Comparison of ENCODE assay signal across 8 mouse cellular contexts in the genomic region with DNA sequence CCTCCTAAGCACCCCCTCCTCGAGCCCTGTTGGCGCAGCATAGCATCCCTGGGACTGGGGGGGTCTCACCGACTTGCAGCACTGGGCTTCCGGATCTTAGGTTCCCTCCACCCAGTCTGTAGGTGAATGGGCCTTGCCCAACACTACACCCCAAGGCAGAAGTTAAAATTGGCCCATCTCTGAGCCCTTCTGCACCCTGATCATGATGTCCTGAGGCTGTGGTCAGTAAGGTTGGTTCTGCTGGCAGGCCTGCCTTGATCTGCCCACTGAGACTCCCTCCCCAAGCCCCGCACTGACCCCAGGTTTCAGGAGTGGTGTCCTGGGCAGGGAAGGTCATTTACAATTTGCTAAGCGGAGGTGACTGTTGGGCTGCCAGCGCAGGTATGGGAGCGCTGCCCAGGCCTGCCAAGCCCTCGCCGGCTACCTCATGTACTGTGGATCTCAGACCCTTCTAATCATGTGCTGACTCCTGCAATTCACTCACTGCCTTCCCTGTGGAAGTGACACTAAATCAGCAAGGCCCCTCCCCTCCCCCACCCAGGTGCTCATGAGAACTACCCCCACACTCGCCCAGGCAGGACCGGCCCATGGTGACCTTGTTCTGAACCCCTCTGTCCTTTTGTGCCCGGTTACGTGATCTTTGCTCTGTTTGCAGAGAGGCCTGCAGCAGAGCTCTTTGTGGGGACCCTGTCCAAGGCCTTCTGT. TPM values are rescaled to one million over a fixed set of nuclear protein-coding genes. Genes with fewer than 3 reads are reported as not detected.
A peak's percentile ranks its signal among the peaks of the same experiment; 100 is the strongest.
DNase-seq lines count a peak whose midpoint lies in the region; ATAC-seq and TF ChIP-seq lines count a peak whose summit lies in the region.

No protein-coding gene starts in this region.

- peak overlapping the region; percentile 94 for H3K27ac ChIP-seq in layer of hippocampus, adult 2 months
- H3K27ac ChIP-seq in embryonic facial prominence, embryonic 12.5 days, result peak overlapping the region; percentile 86
- peak overlapping the region; percentile 38; the same call in 1 of the 2 replicates for H3K27ac ChIP-seq in hindbrain, embryonic 14.5 days
- H3K27ac ChIP-seq in midbrain, embryonic 13.5 days, result peak overlapping the region; percentile 60

- DNase-seq in layer of hippocampus, adult 2 months (ENCODE audit: low spot score in 2 of 2), result no peak
- DNase-seq in layer of hippocampus, adult 18-20 months (ENCODE audit: low spot score in 2 of 2), result no peak
- no peak for DNase-seq in hindbrain, embryonic 14.5 days (ENCODE audit: low spot score)
- no peak for DNase-seq in left cerebral cortex, postnatal 25 days (ENCODE audit: low spot score in 2 of 2)
- DNase-seq in retina, embryonic 14.5 days (ENCODE audit: low spot score), result no peak

- 73% methylated on average over 14 of the region's 14 CpGs for WGBS in embryonic facial prominence, embryonic 12.5 days
- 77% methylated on average over 14 of the region's 14 CpGs for WGBS in hindbrain, embryonic 14.5 days
- 85% methylated on average over 14 of the region's 14 CpGs for WGBS in midbrain, embryonic 13.5 days

- no peaks in the 10 kb centered on the region for H3K27me3 ChIP-seq in embryonic facial prominence, embryonic 12.5 days
- no peaks in the 10 kb centered on the region for H3K27me3 ChIP-seq in hindbrain, embryonic 14.5 days (ENCODE audit: control insufficient read depth, insufficient read depth, low read length)
- 0 out of 2 replicates have a peak, but pooled peaks cover under 1% of the 10 kb centered on the region for H3K27me3 ChIP-seq in midbrain, embryonic 13.5 days

- H3K4me1 ChIP-seq in embryonic facial prominence, embryonic 12.5 days, result peaks cover 31% of the 10 kb centered on the region
- H3K4me1 ChIP-seq in hindbrain, embryonic 14.5 days (replicated peaks; ENCODE audit: control insufficient read depth, insufficient read depth, low read length), result no peaks in the 10 kb centered on the region
- H3K4me1 ChIP-seq in midbrain, embryonic 13.5 days (replicated peaks), result peaks cover 9% of the 10 kb centered on the region

- peaks cover 16% of the 10 kb centered on the region; the same call in 1 of the 2 replicates for H3K36me3 ChIP-seq in embryonic facial prominence, embryonic 12.5 days
- H3K36me3 ChIP-seq in hindbrain, embryonic 14.5 days (replicated peaks; ENCODE audit: control insufficient read depth, insufficient read depth), result peaks cover 49% of the 10 kb centered on the region
- H3K36me3 ChIP-seq in midbrain, embryonic 13.5 days, result peaks cover 66% of the 10 kb centered on the region

- H3K4me2 ChIP-seq in embryonic facial prominence, embryonic 12.5 days (replicated peaks), result no peak overlapping the region
- no peak overlapping the region for H3K4me2 ChIP-seq in hindbrain, embryonic 14.5 days (replicated peaks)
- no peak overlapping the region for H3K4me2 ChIP-seq in midbrain, embryonic 13.5 days (replicated peaks)

- H3K9me3 ChIP-seq in embryonic facial prominence, embryonic 12.5 days, result no peaks in the 10 kb centered on the region
- H3K9me3 ChIP-seq in hindbrain, embryonic 14.5 days (ENCODE audit: control insufficient read depth, low read length), result no peaks in the 10 kb centered on the region
- H3K9me3 ChIP-seq in midbrain, embryonic 13.5 days, result no peaks in the 10 kb centered on the region

- TF ChIP-seq CTCF in layer of hippocampus, adult 2 months (conservative IDR thresholded peaks at IDR 0.05), result no peak

- ATAC-seq in embryonic facial prominence, embryonic 12.5 days (ENCODE audit: insufficient number of reproducible peaks, insufficient read depth, low FRiP score, low TSS enrichment), result no peak; the same call in 1 of the 2 replicates
- ATAC-seq in hindbrain, embryonic 14.5 days (ENCODE audit: low FRiP score), result no peak
- no peak for ATAC-seq in midbrain, embryonic 13.5 days
- no peak for ATAC-seq in megakaryocyte progenitor cell, adult 5-6 weeks (replicated peaks; ENCODE audit: poor library complexity)

- no peak overlapping the region for H3K4me3 ChIP-seq in layer of hippocampus, adult 2 months
- H3K4me3 ChIP-seq in embryonic facial prominence, embryonic 12.5 days, result no peak overlapping the region
- H3K4me3 ChIP-seq in hindbrain, embryonic 14.5 days (replicated peaks; ENCODE audit: low read length), result no peak overlapping the region
- H3K4me3 ChIP-seq in midbrain, embryonic 13.5 days (replicated peaks), result no peak overlapping the region

- intact Hi-C loops in left cerebral cortex, postnatal 25 days (cut with DNase I), result no loop called here

- no peak overlapping the region for H3K9ac ChIP-seq in embryonic facial prominence, embryonic 12.5 days
- H3K9ac ChIP-seq in hindbrain, embryonic 14.5 days, result no peak overlapping the region
- no peak overlapping the region for H3K9ac ChIP-seq in midbrain, embryonic 13.5 days (replicated peaks)

RNA-seq across cellular contexts. Expression of gene Naglu, which starts 6.7 kb away (rescaled TPM):
- total RNA-seq in layer of hippocampus, adult 2 months (2021), result 1 to 10 TPM; 8.7 to 9.6 TPM
- 1 to 10 TPM; 6.9 to 8.6 TPM for total RNA-seq in layer of hippocampus, adult 18-20 months (2021)
- polyA plus RNA-seq in embryonic facial prominence, embryonic 12.5 days (2016; fragmentation: Nextera tagmentation; extraction: Ambion mirVana), result 9.4 and 9.5 TPM in 2 replicates
- 10.2 and 11.3 TPM in 2 replicates for polyA plus RNA-seq in hindbrain, embryonic 14.5 days (2014; fragmentation: Nextera tagmentation; extraction: Ambion mirVana)
- 9.7 and 9.9 TPM in 2 replicates for polyA plus RNA-seq in midbrain, embryonic 13.5 days (2015; fragmentation: Nextera tagmentation; extraction: Ambion mirVana)
- 6.0 and 8.4 TPM in 2 replicates for total RNA-seq in megakaryocyte progenitor cell, adult 5-6 weeks (2015)
- 9.9 and 12.0 TPM in 2 replicates for total RNA-seq in megakaryocyte progenitor cell, adult 5-6 weeks (2017)
- total RNA-seq in left cerebral cortex, postnatal 25 days (2021), result 1 to 10 TPM; 7.6 to 8.3 TPM

RNA-seq across cellular contexts. Expression of gene Hsd17b1, which starts 15.1 kb away (rescaled TPM):
- under 1 TPM; 0.71 to 0.92 TPM for total RNA-seq in layer of hippocampus, adult 2 months (2021)
- total RNA-seq in layer of hippocampus, adult 18-20 months (2021), result 1 to 10 TPM in 1 of 2 experiments, under 1 TPM in 1; 0.66 to 1.5 TPM
- polyA plus RNA-seq in embryonic facial prominence, embryonic 12.5 days (2016; fragmentation: Nextera tagmentation; extraction: Ambion mirVana), result 0.15 TPM in 1 of 2 replicates, not detected in the other
- 0.31 TPM in 1 of 2 replicates, not detected in the other for polyA plus RNA-seq in hindbrain, embryonic 14.5 days (2014; fragmentation: Nextera tagmentation; extraction: Ambion mirVana)
- 0.24 TPM in 1 of 2 replicates, not detected in the other for polyA plus RNA-seq in midbrain, embryonic 13.5 days (2015; fragmentation: Nextera tagmentation; extraction: Ambion mirVana)
- 6.0 and 9.8 TPM in 2 replicates for total RNA-seq in megakaryocyte progenitor cell, adult 5-6 weeks (2015)
- 3.2 and 5.2 TPM in 2 replicates for total RNA-seq in megakaryocyte progenitor cell, adult 5-6 weeks (2017)
- 1 to 10 TPM; 1.2 to 1.4 TPM for total RNA-seq in left cerebral cortex, postnatal 25 days (2021)

RNA-seq across cellular contexts. Expression of gene Coasy, which starts 19.2 kb away (rescaled TPM):
- 10 to 100 TPM; 24.9 to 25.8 TPM for total RNA-seq in layer of hippocampus, adult 2 months (2021)
- total RNA-seq in layer of hippocampus, adult 18-20 months (2021), result 10 to 100 TPM; 24.5 to 25.7 TPM
- 43.4 and 45.6 TPM in 2 replicates for polyA plus RNA-seq in embryonic facial prominence, embryonic 12.5 days (2016; fragmentation: Nextera tagmentation; extraction: Ambion mirVana)
- polyA plus RNA-seq in hindbrain, embryonic 14.5 days (2014; fragmentation: Nextera tagmentation; extraction: Ambion mirVana), result 37.2 and 45.3 TPM in 2 replicates
- polyA plus RNA-seq in midbrain, embryonic 13.5 days (2015; fragmentation: Nextera tagmentation; extraction: Ambion mirVana), result 47.1 and 52.8 TPM in 2 replicates
- total RNA-seq in megakaryocyte progenitor cell, adult 5-6 weeks (2015), result 19.8 and 28.1 TPM in 2 replicates
- total RNA-seq in megakaryocyte progenitor cell, adult 5-6 weeks (2017), result 28.0 and 31.7 TPM in 2 replicates
- 10 to 100 TPM; 26.0 to 28.5 TPM for total RNA-seq in left cerebral cortex, postnatal 25 days (2021)

RNA-seq across cellular contexts. Expression of gene Mlx, which starts 24.0 kb away (rescaled TPM):
- 10 to 100 TPM; 40.0 to 41.1 TPM for total RNA-seq in layer of hippocampus, adult 2 months (2021)
- 10 to 100 TPM; 41.6 to 44.3 TPM for total RNA-seq in layer of hippocampus, adult 18-20 months (2021)
- 37.8 and 42.8 TPM in 2 replicates for polyA plus RNA-seq in embryonic facial prominence, embryonic 12.5 days (2016; fragmentation: Nextera tagmentation; extraction: Ambion mirVana)
- 84.0 and 86.6 TPM in 2 replicates for polyA plus RNA-seq in hindbrain, embryonic 14.5 days (2014; fragmentation: Nextera tagmentation; extraction: Ambion mirVana)
- polyA plus RNA-seq in midbrain, embryonic 13.5 days (2015; fragmentation: Nextera tagmentation; extraction: Ambion mirVana), result 85.9 and 90.9 TPM in 2 replicates
- total RNA-seq in megakaryocyte progenitor cell, adult 5-6 weeks (2015), result 76.4 and 83.6 TPM in 2 replicates
- total RNA-seq in megakaryocyte progenitor cell, adult 5-6 weeks (2017), result 84.7 and 90.0 TPM in 2 replicates
- total RNA-seq in left cerebral cortex, postnatal 25 days (2021), result 10 to 100 TPM; 47.1 to 53.0 TPM

RNA-seq across cellular contexts. Expression of gene Psmc3ip, which starts 32.1 kb away (rescaled TPM):
- total RNA-seq in layer of hippocampus, adult 2 months (2021), result 1 to 10 TPM; 4.4 to 4.7 TPM
- 1 to 10 TPM; 3.4 to 5.4 TPM for total RNA-seq in layer of hippocampus, adult 18-20 months (2021)
- polyA plus RNA-seq in embryonic facial prominence, embryonic 12.5 days (2016; fragmentation: Nextera tagmentation; extraction: Ambion mirVana), result 45.7 and 46.0 TPM in 2 replicates
- polyA plus RNA-seq in hindbrain, embryonic 14.5 days (2014; fragmentation: Nextera tagmentation; extraction: Ambion mirVana), result 16.4 and 20.7 TPM in 2 replicates
- polyA plus RNA-seq in midbrain, embryonic 13.5 days (2015; fragmentation: Nextera tagmentation; extraction: Ambion mirVana), result 27.9 and 30.8 TPM in 2 replicates
- total RNA-seq in megakaryocyte progenitor cell, adult 5-6 weeks (2015), result 32.7 and 40.2 TPM in 2 replicates
- 58.6 and 67.8 TPM in 2 replicates for total RNA-seq in megakaryocyte progenitor cell, adult 5-6 weeks (2017)
- total RNA-seq in left cerebral cortex, postnatal 25 days (2021), result 1 to 10 TPM; 3.6 to 3.9 TPM

Comparison
In these comparisons a context has a peak if more than half of its experiments do, and no peak if none do; other contexts are left out.
1. H3K27ac ChIP-seq: peak in every context shown above with its lines; median percentile 94 in layer of hippocampus, adult 2 months; 86 in embryonic facial prominence, embryonic 12.5 days; 60 in midbrain, embryonic 13.5 days; 38 in hindbrain, embryonic 14.5 days.